Mouse (Mus musculus): ENCODE measurements around the gene Tatdn2. TPM values are rescaled to one million over a fixed set of nuclear protein-coding genes. Genes with fewer than 3 reads are reported as not detected.

Gene Tatdn2
- polyA plus RNA-seq (2015; fragmentation: Nextera tagmentation; extraction: Ambion mirVana) = 0.47 and 0.94 TPM in 2 replicates

GRCm38 (mm10) chr6:113696582-113697221 is at the start of gene Tatdn2:
Tatdn2 (plus strand) TSS chr6:113697050.

GRCm38 (mm10) chr6:113719878-113720277 is 23.0 kb downstream of the Tatdn2 start, which contains the start of gene Ghrl:
Ghrl (minus strand) TSS chr6:113719880.

GRCm38 (mm10) chr6:113740236-113741217 is 43.7 kb downstream of the Tatdn2 start, which contains the start of gene Sec13:
Sec13 (minus strand) TSS chr6:113740743.

Small RNA genes lying within 50 kb of the gene (microRNA-seq; reads per million reads assigned to microRNA genes)
- not detected for gene Mir7042 (ENCODE audit: borderline replicate concordance, insufficient number of aligned reads)

Other genes starting within 250 kb of the Tatdn2 start
- 2.0 and 2.7 TPM in 2 replicates for gene Il17re, start 238.6 kb upstream of the Tatdn2 start, polyA plus RNA-seq (2015; fragmentation: Nextera tagmentation; extraction: Ambion mirVana)
- gene Il17rc, start 225.6 kb upstream of the Tatdn2 start, polyA plus RNA-seq (2015; fragmentation: Nextera tagmentation; extraction: Ambion mirVana) = 16.6 and 22.4 TPM in 2 replicates
- gene Creld1, start 213.8 kb upstream of the Tatdn2 start, polyA plus RNA-seq (2015; fragmentation: Nextera tagmentation; extraction: Ambion mirVana) = 26.5 and 32.6 TPM in 2 replicates
- gene Prrt3, start 195.1 kb upstream of the Tatdn2 start, polyA plus RNA-seq (2015; fragmentation: Nextera tagmentation; extraction: Ambion mirVana) = 0.62 and 0.69 TPM in 2 replicates
- 107 and 145 TPM in 2 replicates for gene Emc3, start 165.4 kb upstream of the Tatdn2 start, polyA plus RNA-seq (2015; fragmentation: Nextera tagmentation; extraction: Ambion mirVana)
- 2.4 and 3.5 TPM in 2 replicates for gene Fancd2, start 165.4 kb upstream of the Tatdn2 start, polyA plus RNA-seq (2015; fragmentation: Nextera tagmentation; extraction: Ambion mirVana)
- gene Fancd2os, start 96.3 kb upstream of the Tatdn2 start, polyA plus RNA-seq (2015; fragmentation: Nextera tagmentation; extraction: Ambion mirVana) = 0.49 and 0.65 TPM in 2 replicates
- 300 and 360 TPM in 2 replicates for gene Brk1, start 92.3 kb upstream of the Tatdn2 start, polyA plus RNA-seq (2015; fragmentation: Nextera tagmentation; extraction: Ambion mirVana)
- gene Vhl, start 73.1 kb upstream of the Tatdn2 start, polyA plus RNA-seq (2015; fragmentation: Nextera tagmentation; extraction: Ambion mirVana) = 37.0 and 43.4 TPM in 2 replicates
- 5.2 and 6.3 TPM in 2 replicates for gene Irak2, start 58.6 kb upstream of the Tatdn2 start, polyA plus RNA-seq (2015; fragmentation: Nextera tagmentation; extraction: Ambion mirVana)
- 0.47 and 1.7 TPM in 2 replicates for gene Ghrl, start 22.8 kb downstream of the Tatdn2 start, polyA plus RNA-seq (2015; fragmentation: Nextera tagmentation; extraction: Ambion mirVana)
- gene Sec13, start 43.7 kb downstream of the Tatdn2 start, polyA plus RNA-seq (2015; fragmentation: Nextera tagmentation; extraction: Ambion mirVana) = 146 and 182 TPM in 2 replicates

Data from adrenal gland, postnatal 0 days (tissue).